Mouse (Mus musculus) embryonic facial prominence, embryonic 12.5 days (tissue): ENCODE results near the gene Dhx15. TPM values are rescaled to one million over a fixed set of nuclear protein-coding genes. Genes with fewer than 3 reads are reported as not detected.

Experiments used
- microRNA-seq: library from miRNA; unstranded; fragments of <30 nt; microRNA quantifications from one replicate; pipeline ENCODE4, GENCODE M21; 2017
- polyA plus RNA-seq: library from polyadenylated mRNA; unstranded; fragments of >200 nt; fragmentation: Nextera tagmentation; extraction: Ambion mirVana; gene quantifications from 2 replicates; pipeline ENCODE4 v1.2.1, GENCODE M21; 2016

Gene Dhx15
- polyA plus RNA-seq, 1 experiment from 2014 or later: 185 TPM

Small RNA genes lying within 50 kb of the gene (microRNA-seq; reads per million reads assigned to microRNA genes)
- gene Mir6417: not detected

Other genes with a start within 250 kb of the Dhx15 start
- gene Sod3, start 173.3 kb upstream of the Dhx15 start, polyA plus RNA-seq: 0.10 and 0.24 TPM in 2 replicates